Mouse (Mus musculus) Patski (cell line): ENCODE results near the gene Rfx1. TPM values are rescaled to one million over a fixed set of nuclear protein-coding genes. Genes with fewer than 3 reads are reported as not detected.

ENCODE experiments used
- ATAC-seq: fragments of 100-300 bp; one replicate; pipeline ENCODE4 v1.8.0; 2021
- CTCF ChIA-PET: fragments of 350-600 bp; sonication (Branson Sonifier 250); formaldehyde crosslinking; loops from one replicate; lab custom pipeline; 2022; ENCODE audit warnings: inconsistent platforms; lab: Charles Lee
- POLR2A ChIA-PET: fragments of 350-600 bp; sonication (Branson Sonifier 250); formaldehyde crosslinking; loops from one replicate; lab custom pipeline; 2022; ENCODE audit warnings: antibody characterized with exemption, inconsistent platforms; lab: Charles Lee
- DNase-seq: peaks from one replicate; pipeline ENCODE4 v3.0.0-alpha.2; 2011; ENCODE audit warnings: low read depth, low spot score
- H3K27me3 ChIP-seq: fragments of 371-371 bp; one replicate; pipeline ENCODE4 v1.5.1; 2021
- CTCF ChIP-seq: fragments of 100-300 bp; IDR thresholded peaks from one replicate; pipeline ENCODE4 v1.5.1; 2021
- in situ Hi-C: fragments of 300-500 bp; cut with MboI; formaldehyde crosslinking; loops from 3 replicates; pipeline ENCODE4 v1.11.1; 2018; ENCODE audit warnings: low pct_unique_long_range_greater_than_20kb, mixed read lengths
- polyA plus RNA-seq: library from polyadenylated mRNA; unstranded; gene quantifications from one replicate; pipeline ENCODE4 v1.2.3, GENCODE M21; 2021

Rfx1 gene
- polyA plus RNA-seq, 1 experiment from 2014 or later, result 14.2 TPM

DNA sequence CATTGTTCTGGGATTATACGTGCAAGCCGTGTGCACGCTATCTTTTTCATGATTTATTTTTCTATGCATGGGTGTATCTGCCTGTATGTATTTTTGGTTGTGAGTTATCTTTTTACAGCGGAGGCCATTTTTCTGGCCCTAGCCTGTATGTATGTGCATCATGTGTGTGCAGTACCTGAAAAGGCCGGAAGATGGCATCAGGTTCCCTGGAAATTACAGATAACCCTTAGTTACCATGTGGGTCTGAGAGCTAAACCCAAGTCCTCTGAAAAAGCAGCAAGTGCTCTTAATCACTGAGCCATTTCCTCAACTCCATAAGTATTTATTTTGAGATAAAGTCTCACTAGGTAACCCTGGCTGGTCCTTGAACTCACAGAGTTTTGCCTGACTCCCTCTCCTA is 13.4 kb upstream of the Rfx1 start:
- ChIA-PET CTCF (interaction anchor here (1.1 to 1.8 kb wide), 2 partner anchors 12 to 16 kb away, joined by 4 read pairs; partner anchors contain the start of gene Gm10643), POLR2A (no interaction called here)
- TF ChIP-seq CTCF, result no peak
- peaks cover 4% of the 10 kb centered on the region for H3K27me3 ChIP-seq
- DNase-seq (no peak), ATAC-seq (no peak)
- in situ Hi-C loops, result no loop called here

DNA sequence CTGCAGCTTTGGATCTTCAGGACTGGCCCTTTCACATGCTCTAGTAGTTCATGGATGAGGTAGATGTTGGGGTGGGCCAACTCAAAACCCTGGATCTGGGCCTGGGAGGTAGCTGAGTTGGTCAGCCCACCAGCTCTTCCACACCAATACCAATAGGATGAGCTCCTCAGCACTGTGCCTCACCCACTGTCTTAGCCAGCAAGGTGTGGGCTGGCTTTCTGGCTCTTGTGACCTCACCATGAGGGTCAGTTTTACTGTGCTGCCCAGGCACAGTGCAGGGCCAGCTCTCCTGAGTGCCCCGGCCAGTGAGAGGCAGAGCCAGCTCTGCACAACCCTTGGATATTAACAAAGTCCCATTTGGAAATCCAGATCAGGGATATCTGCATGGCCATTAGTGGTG is 8.8 kb upstream of the Rfx1 start:
- DNase-seq (no peak), ATAC-seq (no peak)
- H3K27me3 ChIP-seq, result no peaks in the 10 kb centered on the region
- in situ Hi-C loops, result no loop called here
- POLR2A ChIA-PET, result no interaction called here
- TF ChIP-seq CTCF, result no peak
- CTCF ChIA-PET, result no interaction called here

DNA sequence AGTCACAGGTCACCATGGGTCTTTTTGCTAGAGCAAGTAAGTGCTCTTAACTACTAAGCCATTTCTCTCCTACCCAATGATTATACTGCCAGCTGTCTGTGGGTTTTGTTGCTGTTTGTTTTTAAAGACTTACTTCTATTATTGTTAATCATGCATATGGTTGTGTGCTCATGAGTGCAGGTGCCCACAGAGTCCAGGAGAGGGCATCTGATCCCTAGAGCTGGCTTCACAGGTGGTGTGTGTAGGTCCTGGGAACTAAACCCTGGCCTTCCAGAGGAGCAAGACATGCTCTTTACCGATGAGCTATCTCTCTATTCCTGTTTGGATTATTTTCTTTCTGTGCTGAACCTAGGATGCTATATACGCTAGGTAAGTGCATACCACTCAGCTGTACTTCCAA is 7.4 kb upstream of the Rfx1 start:
- ChIA-PET POLR2A (no interaction called here), CTCF (no interaction called here)
- no peaks in the 10 kb centered on the region for H3K27me3 ChIP-seq
- no peak for TF ChIP-seq CTCF
- in situ Hi-C loops, result no loop called here
- DNase-seq (no peak), ATAC-seq (no peak)

DNA sequence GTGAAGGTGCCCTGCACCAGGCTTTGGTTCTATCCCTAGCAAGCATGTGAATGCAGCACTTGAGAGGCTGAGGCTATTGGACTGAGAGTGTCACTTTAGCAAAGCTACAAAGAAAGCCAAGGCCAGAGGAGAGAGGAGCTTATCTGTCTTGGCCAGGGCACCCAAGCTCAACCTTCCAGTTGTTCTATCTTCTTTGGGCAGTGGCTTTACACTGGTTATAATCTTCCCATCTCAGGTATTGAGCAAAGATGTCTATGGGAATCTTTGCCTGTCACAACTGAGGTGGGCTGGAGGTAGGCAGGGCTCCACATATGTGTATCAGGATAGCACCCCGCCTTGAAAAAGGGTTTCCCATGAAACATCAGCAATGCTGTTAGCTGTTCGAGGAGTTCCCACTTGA is 6.4 kb upstream of the Rfx1 start:
- ATAC-seq, result no peak
- in situ Hi-C loops, result loop anchor here (5.0 kb wide), 1 partner anchor 48 kb away; the partner anchor contains the start of gene 2210011C24Rik
- CTCF ChIA-PET, result no interaction called here
- DNase-seq, result no peak
- POLR2A ChIA-PET, result no interaction called here
- no peaks in the 10 kb centered on the region for H3K27me3 ChIP-seq
- no peak for TF ChIP-seq CTCF

DNA sequence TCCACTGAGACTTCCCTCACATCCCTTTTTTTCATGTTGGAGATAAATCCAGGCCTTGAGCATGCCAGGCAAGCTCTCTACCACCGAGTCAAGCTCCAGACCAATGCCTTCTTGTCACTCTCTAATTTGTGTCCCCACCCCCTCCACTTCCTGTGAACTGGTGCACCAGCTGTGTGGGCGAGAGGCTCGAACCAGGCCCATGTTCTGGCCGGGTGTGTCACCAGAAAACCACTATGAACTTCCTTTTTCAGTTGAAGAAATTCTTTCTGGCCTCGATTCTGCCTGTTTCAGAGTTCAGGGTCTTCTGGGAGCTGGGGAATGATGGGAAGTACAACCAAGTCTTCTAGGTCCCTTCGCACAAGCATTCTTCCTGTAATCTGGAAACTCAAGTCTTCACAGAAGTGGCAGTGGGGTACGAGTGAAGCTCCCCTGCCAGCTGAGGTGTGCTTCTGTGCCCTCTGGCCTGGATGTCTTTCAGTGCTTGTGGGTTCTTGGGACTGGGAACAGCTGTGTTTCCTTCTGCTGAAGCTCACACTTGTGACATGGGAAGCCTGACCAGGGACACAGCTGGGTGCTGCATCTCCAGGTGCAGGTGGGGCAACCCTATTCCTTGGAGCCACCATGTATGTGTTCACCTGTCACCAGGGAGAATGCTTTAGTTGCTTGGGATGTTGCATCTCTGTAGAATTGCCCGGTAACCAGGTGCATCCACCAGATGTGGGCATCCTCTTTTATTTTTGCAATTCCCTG is 2.6 kb upstream of the Rfx1 start:
- POLR2A ChIA-PET, result no interaction called here
- in situ Hi-C loops, result loop anchor here (5.0 kb wide), 1 partner anchor 52 kb away; the partner anchor contains the start of gene 2210011C24Rik
- no peak for DNase-seq

DNA sequence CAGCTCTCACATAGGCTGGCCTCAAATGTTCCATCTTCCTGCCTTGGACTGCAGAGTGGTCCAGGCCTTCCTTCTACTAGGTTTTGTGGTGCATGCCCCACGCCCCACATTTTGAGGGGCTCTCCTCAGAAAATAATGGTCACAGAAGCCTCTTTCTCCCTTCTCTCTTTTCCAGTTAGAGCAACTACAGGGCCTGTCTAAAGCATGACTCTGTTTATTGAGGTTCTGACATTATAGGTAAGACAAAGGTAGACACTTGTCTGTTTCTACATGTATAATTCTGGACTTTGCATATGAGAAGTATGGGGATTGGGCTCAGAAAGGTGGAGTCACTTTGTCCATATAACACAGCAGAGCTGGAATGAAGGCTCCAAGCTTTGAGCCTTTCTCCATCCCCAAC is 1.6 kb upstream of the Rfx1 start, which contains the start of gene Gm10643:
TSS of gene Gm10643 (minus strand) at position 101 of the 400 bp plus-strand sequence.
- ATAC-seq (no peak), DNase-seq (no peak)
- ChIA-PET CTCF (interaction anchor here (1.0 to 1.4 kb wide), 3 partner anchors 9 to 22 kb away, joined by 3 to 4 read pairs (median 4); no protein-coding TSS in a partner anchor), POLR2A (interaction anchor here (0.7 to 0.9 kb wide), 2 partner anchors 10 to 13 kb away, joined by 3 to 4 read pairs; no protein-coding TSS in a partner anchor)
- in situ Hi-C loops, result no loop called here
- no peaks in the 10 kb centered on the region for H3K27me3 ChIP-seq
- TF ChIP-seq CTCF, result no peak

More for the DNA sequence above, 2.6 kb upstream of the Rfx1 start:
- no peak for ATAC-seq
- no peaks in the 10 kb centered on the region for H3K27me3 ChIP-seq
- no peak for TF ChIP-seq CTCF
- CTCF ChIA-PET, result interaction anchor here (0.6 kb wide), 1 partner anchor 35 kb away, joined by 3 read pairs; no protein-coding TSS in a partner anchor

DNA sequence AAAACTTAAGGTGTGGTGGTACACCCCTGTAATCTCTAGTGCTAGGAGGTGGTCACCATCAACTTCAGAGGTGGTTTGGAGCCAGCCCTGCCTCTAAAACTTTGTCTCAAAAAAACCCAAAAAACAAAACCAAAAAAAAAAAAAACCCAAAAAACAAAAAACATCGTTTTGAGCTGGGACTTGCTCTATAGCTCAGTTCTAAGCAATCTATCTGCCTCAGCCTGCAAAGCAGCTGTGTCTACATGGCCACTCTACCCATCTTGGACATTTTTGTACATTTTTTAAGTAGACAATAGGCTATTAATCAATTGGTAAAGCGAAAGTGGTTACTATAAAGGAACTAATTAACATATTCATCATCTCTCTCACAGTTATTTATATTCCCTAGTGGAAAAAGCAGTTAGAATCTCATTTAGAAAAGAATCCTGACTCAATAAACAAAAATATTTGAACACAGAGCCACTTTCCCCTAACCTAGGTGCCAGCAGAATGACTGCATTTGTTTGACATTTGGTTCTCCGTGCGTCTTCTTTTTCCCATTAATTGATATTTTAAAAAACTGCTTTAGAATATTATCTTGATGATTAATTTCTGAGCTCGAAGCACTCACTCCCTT is 1.1 kb upstream of the Rfx1 start:
- POLR2A ChIA-PET, result interaction anchor here (0.7 to 0.9 kb wide), 3 partner anchors 10 to 22 kb away, joined by 3 to 4 read pairs (median 3); no protein-coding TSS in a partner anchor
- DNase-seq (no peak), ATAC-seq (no peak)
- CTCF ChIA-PET, result interaction anchor here (1.0 to 1.7 kb wide), 4 partner anchors 10 to 27 kb away, joined by 3 to 4 read pairs (median 4); no protein-coding TSS in a partner anchor
- no peak for TF ChIP-seq CTCF
- in situ Hi-C loops, result no loop called here
- H3K27me3 ChIP-seq, result no peaks in the 10 kb centered on the region

DNA sequence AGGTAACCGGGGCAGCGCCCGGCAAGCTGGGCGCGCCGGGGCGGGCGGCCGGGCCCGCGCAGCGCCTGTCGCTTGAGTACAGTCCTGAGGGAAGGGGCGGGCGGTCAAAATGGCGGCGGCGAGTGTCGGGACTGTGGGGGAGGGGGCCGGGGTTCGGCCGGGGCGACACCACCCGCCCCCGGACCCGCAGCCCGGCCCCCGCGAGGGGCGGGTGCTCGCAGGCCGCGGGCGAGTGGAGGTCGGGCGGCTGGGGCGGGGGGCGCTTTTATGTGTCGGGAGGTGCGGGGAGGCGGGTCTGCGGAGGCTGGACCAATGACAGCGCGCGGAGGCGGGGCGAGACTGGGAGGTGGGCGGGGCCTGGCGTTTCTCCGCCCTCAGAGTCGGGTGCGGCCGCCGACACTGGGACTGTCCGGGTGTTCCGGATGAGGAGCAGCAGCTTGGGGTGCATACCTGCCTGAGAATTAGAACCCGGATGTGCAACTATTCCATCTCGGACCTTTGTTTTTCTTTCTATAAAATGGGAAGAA is 476 bp downstream of the Rfx1 start:
- POLR2A ChIA-PET, result interaction anchor here (1.0 kb wide), 1 partner anchor 9 kb away, joined by 3 read pairs; no protein-coding TSS in a partner anchor
- TF ChIP-seq CTCF, result no peak
- no peaks in the 10 kb centered on the region for H3K27me3 ChIP-seq
- in situ Hi-C loops, result no loop called here
- CTCF ChIA-PET, result interaction anchor here (1.1 to 2.1 kb wide), 3 partner anchors 23 to 120 kb away, joined by 3 to 4 read pairs (median 4); no protein-coding TSS in a partner anchor
- DNase-seq, result peak; percentile 42
- peak; percentile 54 for ATAC-seq

DNA sequence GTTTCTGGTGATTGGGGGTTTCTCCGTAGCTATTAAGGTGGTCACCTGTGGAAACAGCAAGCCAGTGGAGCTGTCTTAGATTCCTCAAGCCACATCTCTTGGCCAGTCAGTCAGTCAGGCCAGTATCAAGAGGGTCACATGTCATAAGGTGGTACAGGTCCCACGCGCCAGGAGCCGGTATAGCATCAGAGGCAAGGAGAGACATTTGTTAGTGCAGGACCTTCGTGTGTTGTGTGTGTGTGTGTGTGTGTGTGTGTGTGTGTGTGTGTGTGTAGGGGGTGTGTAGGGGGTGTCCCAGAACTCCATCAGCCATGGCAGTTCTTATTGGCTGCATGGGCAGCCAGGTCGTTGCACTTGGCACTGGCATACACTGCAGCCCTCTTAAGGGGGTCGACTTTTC is 1.3 kb downstream of the Rfx1 start:
- ChIA-PET CTCF (interaction anchor here (1.1 to 2.1 kb wide), 2 partner anchors 24 to 119 kb away, joined by 3 to 4 read pairs; no protein-coding TSS in a partner anchor), POLR2A (interaction anchor here (1.0 kb wide), 1 partner anchor 8 kb away, joined by 3 read pairs; no protein-coding TSS in a partner anchor)
- DNase-seq (no peak), ATAC-seq (no peak)
- no peaks in the 10 kb centered on the region for H3K27me3 ChIP-seq
- no peak for TF ChIP-seq CTCF
- in situ Hi-C loops, result no loop called here
